Mouse (Mus musculus) G1E (cell line): ENCODE results near the gene Tbc1d4.

Experiments
- CTCF ChIP-seq: IDR thresholded peaks from 2 replicates; pipeline ENCODE4 v1.5.1; 2012; ENCODE audit warnings: low read depth, low read length, inconsistent platforms, mixed read lengths
- GATA1 ChIP-seq: IDR thresholded peaks from 2 replicates; pipeline ENCODE4 v1.6.1; 2012; ENCODE audit warnings: borderline replicate concordance, low read length, inconsistent platforms, mixed read lengths
- GATA2 ChIP-seq: IDR thresholded peaks from 2 replicates; pipeline ENCODE4 v1.6.1; 2012; ENCODE audit warnings: low read depth, low read length, inconsistent platforms, borderline replicate concordance
- POLR2AphosphoS5 ChIP-seq: IDR thresholded peaks from 2 replicates; pipeline ENCODE4 v1.6.1; 2012; ENCODE audit warnings: low read depth, low read length, inconsistent platforms; ENCODE audit not compliant: insufficient replicate concordance

DNA sequence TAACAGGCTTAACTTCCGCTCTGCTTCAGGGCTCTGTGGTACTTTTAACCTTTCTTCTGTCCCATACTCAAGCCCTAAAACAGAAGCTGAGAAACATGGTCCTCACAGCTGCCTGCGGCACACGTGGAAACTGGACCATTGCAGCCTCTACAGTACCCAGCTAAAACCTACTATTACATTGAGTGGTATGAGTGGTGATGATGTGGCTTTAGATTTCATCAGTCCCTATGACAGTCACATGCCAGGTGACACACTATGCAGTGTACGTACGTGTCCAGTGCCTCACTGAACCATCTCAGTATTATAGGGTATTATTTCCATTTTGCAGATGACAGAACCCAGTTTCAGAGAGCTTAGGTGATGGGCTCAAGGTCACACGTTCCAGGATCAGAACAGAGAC is 28.4 kb upstream of the Tbc1d4 start:
- TF ChIP-seq CTCF (no peak), POLR2AphosphoS5 (no peak), GATA2 (no peak), GATA1 (no peak)
